Mouse (Mus musculus) kidney, postnatal 4 days (tissue): ENCODE results near the gene Dbp.

Experiments used
- DNase-seq, 2 experiments: peaks; one replicate each; pipeline ENCODE4 v3.0.0; 2021; ENCODE audit warnings: mixed read lengths in 2 of 2

Gene Dbp

GRCm38 (mm10) chr7:45726419-45726818, 21.5 kb downstream of the Dbp start:
- no peak for DNase-seq

- no peak for DNase-seq
Observed at GRCm38 (mm10) chr7:45727625-45728024, 22.7 kb downstream of the Dbp start.

GRCm38 (mm10) chr7:45730727-45731431, 26.0 kb downstream of the Dbp start:
- peak; percentile 81 to 86 for DNase-seq

DNA sequence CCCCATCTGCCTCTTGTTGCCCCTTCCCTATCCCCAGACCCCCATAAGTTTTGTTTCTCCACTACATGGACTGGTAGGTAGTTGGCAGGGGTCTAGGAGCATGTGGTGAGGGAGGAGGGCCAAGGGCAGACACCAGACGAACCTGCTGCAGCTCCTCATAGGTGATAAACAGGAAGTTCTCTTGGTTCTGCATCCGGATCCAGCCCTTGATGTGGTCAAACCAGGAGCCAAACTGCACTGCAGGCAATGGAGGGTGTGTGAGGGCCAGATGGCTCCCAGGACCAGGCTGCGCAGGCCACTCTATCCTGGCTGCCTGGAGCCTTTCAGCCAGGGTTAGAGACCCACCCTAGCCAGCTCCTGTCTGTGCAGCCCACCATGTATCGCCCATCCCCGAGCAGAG, 28.6 kb downstream of the Dbp start:
- no peak for DNase-seq

GRCm38 (mm10) chr7:45739162-45739763, 34.4 kb downstream of the Dbp start:
- peak; percentile 88 to 91 for DNase-seq

- DNase-seq: no peak
Observed at GRCm38 (mm10) chr7:45739820-45740219, 34.9 kb downstream of the Dbp start.

- no peak for DNase-seq
Observed at GRCm38 (mm10) chr7:45741308-45741707, 36.4 kb downstream of the Dbp start.

GRCm38 (mm10) chr7:45741777-45742176, 36.9 kb downstream of the Dbp start:
- DNase-seq: no peak

DNA sequence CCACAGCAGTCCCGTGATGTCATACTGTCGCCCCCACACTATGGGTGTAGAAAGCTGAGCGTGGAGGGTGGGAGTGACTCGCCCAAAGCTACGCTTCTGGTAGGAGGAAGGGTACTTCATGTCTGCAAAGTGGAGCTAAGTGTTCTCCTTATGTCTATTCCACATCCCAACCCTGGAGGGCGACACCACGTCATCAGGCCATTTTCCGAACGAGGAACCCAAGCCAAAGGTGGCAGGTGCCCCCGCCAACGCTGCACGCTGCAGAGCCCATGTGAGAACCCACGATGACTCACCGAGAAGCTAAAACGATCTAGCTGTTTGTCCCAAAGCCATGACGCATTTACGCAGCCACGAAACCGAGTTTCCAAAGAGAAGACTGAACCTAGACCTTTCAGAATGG, 37.5 kb downstream of the Dbp start:
- DNase-seq: peak in 1 of 2 experiments; percentile 54

DNA sequence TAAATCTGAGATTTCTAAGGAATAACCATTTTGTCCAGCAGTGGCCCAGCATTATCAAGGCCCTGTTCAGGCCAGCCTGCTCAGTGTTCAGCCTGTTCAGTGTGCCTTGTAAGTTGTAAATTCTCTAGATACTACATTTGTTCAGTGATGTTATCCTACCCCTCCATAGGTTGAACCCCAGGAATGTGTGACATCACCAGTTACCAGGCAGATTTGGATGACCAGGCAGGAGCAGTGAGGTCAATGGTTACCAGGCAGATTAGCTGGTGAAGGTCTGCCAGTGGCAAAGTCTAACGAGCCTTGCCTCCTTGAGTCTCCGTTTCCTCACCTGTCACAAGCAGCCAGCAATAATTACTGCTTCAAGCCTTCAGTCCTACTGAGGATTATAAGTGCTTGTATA, 39.5 kb downstream of the Dbp start:
- peak; percentile 91 to 94 for DNase-seq

DNA sequence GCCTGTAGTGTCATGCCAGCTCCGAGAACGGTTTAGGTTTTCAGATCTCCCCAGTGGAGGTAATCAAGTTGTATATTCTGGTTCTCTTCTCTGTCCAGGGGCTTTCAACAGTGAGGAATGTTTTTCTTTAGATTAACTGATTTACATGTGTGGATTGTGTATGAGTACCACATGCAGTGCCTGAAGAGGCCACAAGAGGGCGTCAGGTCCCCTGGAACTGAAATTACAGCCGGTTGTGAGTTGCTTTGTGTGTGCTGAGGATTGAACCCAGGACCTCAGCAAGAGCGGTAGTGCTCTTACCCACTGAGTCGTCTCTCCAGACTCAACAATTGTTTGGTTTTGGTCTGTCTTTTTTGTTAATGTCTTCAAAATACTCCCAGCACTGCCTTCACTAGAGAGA, 41.6 kb downstream of the Dbp start:
- peak in 1 of 2 experiments; percentile 33 for DNase-seq

DNA sequence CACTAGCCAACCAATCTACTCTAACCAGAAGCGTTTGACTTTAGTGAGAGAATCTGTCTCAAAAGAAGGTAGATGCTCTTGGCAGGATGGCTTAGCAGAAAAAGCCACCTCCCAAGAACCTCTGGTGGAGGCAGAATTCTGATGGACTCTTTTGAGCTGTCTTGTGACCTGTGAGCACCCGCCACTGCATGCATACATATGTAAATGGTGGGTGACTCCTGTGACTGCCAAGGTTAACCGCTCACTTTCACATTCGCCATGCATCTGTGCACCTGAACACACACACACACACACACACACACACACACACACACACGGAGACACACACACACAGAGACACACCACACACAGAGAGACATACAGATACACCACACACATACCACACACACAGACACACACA, 42.6 kb downstream of the Dbp start:
- DNase-seq: no peak

- peak in 1 of 2 experiments; percentile 18 for DNase-seq
Observed at GRCm38 (mm10) chr7:45748110-45748509, 43.2 kb downstream of the Dbp start.

DNA sequence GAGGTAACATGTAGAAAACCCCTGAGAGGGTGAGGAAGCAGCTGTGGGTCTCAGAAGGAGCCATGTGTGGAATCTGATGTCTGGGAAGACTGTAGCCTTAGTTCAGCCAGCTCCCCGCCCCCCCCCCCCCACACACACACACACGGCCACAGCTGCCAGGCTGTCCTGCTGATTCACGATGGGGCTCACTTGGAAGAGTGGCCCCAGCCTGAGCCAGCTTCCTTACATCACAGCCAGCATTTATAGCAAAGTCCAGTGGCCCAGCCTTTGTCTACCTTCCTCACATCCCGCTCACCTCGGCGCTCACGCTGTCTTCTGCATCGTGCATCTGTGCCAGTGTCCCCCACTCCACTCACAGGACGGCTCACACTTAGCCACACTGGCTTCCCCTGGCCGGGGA, 44.5 kb downstream of the Dbp start:
- peak in 1 of 2 experiments; percentile 30 for DNase-seq

DNA sequence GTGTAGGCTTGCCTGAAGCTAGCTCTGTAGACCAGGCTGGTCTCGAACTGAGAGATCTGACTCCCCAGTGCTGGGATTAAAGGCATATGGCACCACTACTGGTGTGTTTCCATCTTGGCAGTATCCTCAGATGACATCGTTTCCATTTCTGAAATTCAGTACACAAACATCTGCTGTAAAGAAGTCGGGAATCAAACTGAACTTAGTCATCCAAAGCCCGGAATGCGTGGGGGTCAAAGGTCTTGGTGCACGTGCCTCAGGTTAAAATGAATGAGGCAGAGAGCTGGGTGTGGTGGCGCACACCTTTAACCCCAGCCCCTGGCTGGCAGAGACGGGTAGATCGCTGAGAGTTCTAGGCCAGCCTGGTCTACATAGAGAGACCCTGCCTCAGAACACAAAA, 45.3 kb downstream of the Dbp start:
- DNase-seq: peak in 1 of 2 experiments; percentile 54

DNA sequence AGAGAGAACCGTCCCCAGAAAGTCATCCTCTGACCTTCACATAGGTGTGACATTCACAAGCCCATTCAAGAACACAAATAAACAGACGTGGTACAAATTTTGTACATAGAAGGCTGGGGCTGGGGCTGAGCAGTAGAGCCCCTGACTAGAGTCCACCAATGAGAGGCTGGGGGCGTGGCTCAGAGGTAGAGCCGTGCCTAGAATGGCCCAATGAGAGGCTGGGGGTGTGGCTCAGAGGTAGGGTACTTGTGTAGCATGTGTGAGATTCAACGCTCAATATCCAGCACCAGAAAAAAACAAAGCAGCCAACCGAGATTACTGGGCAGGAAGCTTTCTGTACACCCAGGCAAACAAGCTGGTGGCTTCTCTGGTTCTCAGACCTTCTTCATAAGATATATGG, 50.8 kb downstream of the Dbp start:
- no peak for DNase-seq

- peak; percentile 65 to 83 for DNase-seq
Observed at GRCm38 (mm10) chr7:45759400-45759799, 54.5 kb downstream of the Dbp start.
